Mouse (Mus musculus) hindbrain, postnatal 0 days (tissue): ENCODE results near the gene Rfc4. TPM values are rescaled to one million over a fixed set of nuclear protein-coding genes. Genes with fewer than 3 reads are reported as not detected.
"Not testable (repeated sequence)": the region's sequence is repeated elsewhere in the genome, so short reads cannot be mapped to it uniquely, and the experiment has no call there.

Experiments
- ATAC-seq: fragments of 200-750 bp; cut with Nextera tagmentation; 2 replicates; pipeline ENCODE4 v1.8.0; 2017; ENCODE audit warnings: mild to moderate bottlenecking, moderate TSS enrichment, moderate library complexity
- DNase-seq: peaks from one replicate; pipeline ENCODE4 v3.0.0-alpha.2; 2015; ENCODE audit warnings: low spot score
- H3K27ac ChIP-seq: fragments of 300-500 bp; sonication (generic); 2 replicates; pipeline ENCODE4 v1.5.1; 2014; ENCODE audit warnings: mild to moderate bottlenecking
- H3K27me3 ChIP-seq: fragments of 300-500 bp; sonication (generic); 2 replicates; pipeline ENCODE4 v1.6.1; 2014; ENCODE audit warnings: low read length, mixed read lengths; ENCODE audit not compliant: insufficient read depth
- H3K36me3 ChIP-seq: fragments of 300-500 bp; sonication (generic); 2 replicates; pipeline ENCODE4 v1.6.1; 2014; ENCODE audit warnings: low read length, mixed read lengths; ENCODE audit not compliant: insufficient read depth
- H3K4me1 ChIP-seq: fragments of 300-500 bp; sonication (generic); 2 replicates; pipeline ENCODE4 v1.6.1; 2014; ENCODE audit warnings: antibody characterized with exemption, low read length, mixed read lengths; ENCODE audit not compliant: insufficient read depth
- H3K4me2 ChIP-seq: fragments of 300-500 bp; sonication (generic); 2 replicates; pipeline ENCODE4 v1.6.1; 2014; ENCODE audit warnings: low read depth, mild to moderate bottlenecking, low read length, moderate library complexity, mixed read lengths
- H3K4me3 ChIP-seq: fragments of 300-500 bp; sonication (generic); 2 replicates; pipeline ENCODE4 v1.5.1; 2014; ENCODE audit warnings: low read length
- H3K9ac ChIP-seq: fragments of 300-500 bp; sonication (generic); replicated peaks from 2 replicates; pipeline ENCODE4 v1.6.1; 2014; ENCODE audit warnings: mild to moderate bottlenecking, low read length, moderate library complexity, mixed read lengths
- H3K9me3 ChIP-seq: fragments of 300-500 bp; sonication (generic); 2 replicates; pipeline ENCODE4 v1.6.1; 2016; ENCODE audit warnings: low read length, mixed read lengths
- CTCF ChIP-seq: IDR thresholded peaks from 2 replicates; pipeline ENCODE4 v1.5.1; 2016; ENCODE audit warnings: antibody characterized with exemption, control low read depth, low read depth
- WGBS: fragments of 180-500 bp; shearing (Covaris S2); extraction: QIAGEN DNeasy Blood & Tissue Kit; methylation state at CpG from one replicate; pipeline ENCODE4 v1.1.7; 2014; 5-methylcytosine and 5-hydroxymethylcytosine counted together
- polyA plus RNA-seq: library from polyadenylated mRNA; unstranded; fragments of >200 nt; fragmentation: Nextera tagmentation; extraction: Ambion mirVana; gene quantifications from 2 replicates; pipeline ENCODE4 v1.2.1, GENCODE M21; 2015
- total RNA-seq: library from RNA; depleted of rRNA; stranded (reverse); fragments of >200 nt; gene quantifications from 2 replicates; pipeline ENCODE4 v1.2.3, GENCODE M21; 2014

The Rfc4 gene
- total and polyA plus RNA-seq, 2 experiments from 2014 or later = 22.1 to 31.6 TPM

DNA sequence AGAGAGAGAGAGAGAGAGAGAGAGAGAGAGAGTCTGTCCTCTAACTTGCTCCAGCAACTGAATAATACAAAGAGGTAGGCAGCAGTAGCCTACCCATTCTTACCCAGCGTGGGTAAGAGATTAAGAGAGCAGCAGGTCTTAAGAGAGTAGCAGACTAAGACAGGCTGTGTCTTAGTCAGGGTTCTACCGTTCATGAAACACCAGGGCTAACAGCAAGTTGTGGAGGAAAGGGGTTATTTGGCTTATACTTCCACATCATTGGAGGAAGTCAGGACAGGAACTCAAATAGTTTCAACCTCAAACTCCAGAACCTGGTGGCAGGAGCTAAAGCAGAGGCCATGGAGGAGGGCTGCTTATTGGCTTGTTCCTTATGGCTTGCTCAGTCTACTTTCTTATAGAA lies 23.7 kb downstream of the Rfc4 start:
- Histone ChIP-seq H3K9ac (no peak overlapping the region), H3K27me3 (no peaks in the 10 kb centered on the region), H3K36me3 (no peaks in the 10 kb centered on the region), H3K4me3 (no peak overlapping the region), H3K27ac (no peak overlapping the region), H3K4me2 (no peak overlapping the region), H3K9me3 (no peaks in the 10 kb centered on the region), H3K4me1 (peaks cover 6% of the 10 kb centered on the region)
- no peak for TF ChIP-seq CTCF
- DNase-seq (no peak), ATAC-seq (no peak)
- 68% methylated on average over 2 of the region's 2 CpGs for WGBS

GRCm38 (mm10) chr16:23103038-23103745 lies 24.3 kb downstream of the Rfc4 start:
- Histone ChIP-seq H3K27me3 (no peaks in the 10 kb centered on the region), H3K27ac (no peak overlapping the region), H3K9ac (0 out of 2 replicates have a peak overlapping the region, but pooled peaks have one; percentile 24), H3K4me1 (peaks cover 6% of the 10 kb centered on the region), H3K9me3 (no peaks in the 10 kb centered on the region), H3K4me3 (peak overlapping the region; percentile 13; the same call in 1 of the 2 replicates), H3K36me3 (no peaks in the 10 kb centered on the region), H3K4me2 (peak overlapping the region; percentile 44)
- no peak for ATAC-seq
- no peak for DNase-seq
- WGBS = 41% methylated on average over 17 of the region's 17 CpGs
- no peak for TF ChIP-seq CTCF

DNA sequence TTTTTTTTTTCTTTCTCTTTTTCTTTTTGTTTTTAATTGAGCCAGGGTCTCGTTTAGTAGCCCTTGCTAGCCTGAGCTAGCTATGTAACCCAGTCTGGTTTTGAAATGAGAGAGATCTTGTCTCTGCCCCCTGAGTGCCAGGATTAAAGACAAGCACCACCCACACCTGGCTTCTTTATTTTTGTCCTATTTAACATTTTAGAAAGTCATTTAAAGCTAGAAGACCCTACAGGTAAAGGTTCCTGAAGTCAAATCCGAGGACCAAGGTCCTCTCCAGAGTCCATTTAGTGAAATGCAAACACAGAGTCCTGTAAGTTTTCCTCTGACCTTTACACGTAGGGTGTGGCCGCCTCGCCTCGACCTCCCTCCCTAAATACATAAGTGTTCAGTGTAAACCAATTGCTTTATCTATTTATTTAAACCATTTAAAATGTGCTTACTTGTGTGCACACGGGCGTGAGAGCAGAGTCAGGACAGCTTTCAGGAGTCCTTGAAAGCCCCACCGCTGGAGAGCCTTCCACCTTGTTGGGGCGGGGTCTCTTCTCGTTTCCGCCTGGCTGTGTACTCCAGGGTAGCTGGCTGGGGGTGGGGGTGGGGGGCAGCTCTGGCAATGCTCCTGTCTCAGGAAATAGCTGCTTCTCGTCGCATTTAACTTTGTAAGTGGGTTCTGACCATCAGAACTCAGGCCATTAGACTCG lies 25.0 kb downstream of the Rfc4 start:
- DNase-seq = no peak
- H3K4me1 ChIP-seq = peaks cover 6% of the 10 kb centered on the region
- H3K9ac ChIP-seq = 0 out of 2 replicates have a peak overlapping the region, but pooled peaks have one; percentile 24
- peak overlapping the region; percentile 44 for H3K4me2 ChIP-seq
- 17% methylated on average over 15 of the region's 15 CpGs for WGBS
- no peak for ATAC-seq
- TF ChIP-seq CTCF = no peak
- no peaks in the 10 kb centered on the region for H3K36me3 ChIP-seq
- no peaks in the 10 kb centered on the region for H3K9me3 ChIP-seq
- H3K27ac ChIP-seq = no peak overlapping the region
- H3K4me3 ChIP-seq = peak overlapping the region; percentile 13; the same call in 1 of the 2 replicates
- no peaks in the 10 kb centered on the region for H3K27me3 ChIP-seq

- H3K4me2 ChIP-seq = peak overlapping the region; percentile 60
- ATAC-seq (no peak), DNase-seq (no peak)
- H3K27ac ChIP-seq = no peak overlapping the region
- H3K27me3 ChIP-seq = no peaks in the 10 kb centered on the region
- no peaks in the 10 kb centered on the region for H3K36me3 ChIP-seq
- H3K9me3 ChIP-seq = no peaks in the 10 kb centered on the region
- 15% methylated on average over 10 of the region's 10 CpGs for WGBS
- H3K9ac ChIP-seq = no peak overlapping the region
- H3K4me3 ChIP-seq = no peak overlapping the region
- H3K4me1 ChIP-seq = peaks cover 6% of the 10 kb centered on the region
- TF ChIP-seq CTCF = no peak
These were observed 26.9 kb downstream of the Rfc4 start for GRCm38 (mm10) chr16:23100613-23101012.

DNA sequence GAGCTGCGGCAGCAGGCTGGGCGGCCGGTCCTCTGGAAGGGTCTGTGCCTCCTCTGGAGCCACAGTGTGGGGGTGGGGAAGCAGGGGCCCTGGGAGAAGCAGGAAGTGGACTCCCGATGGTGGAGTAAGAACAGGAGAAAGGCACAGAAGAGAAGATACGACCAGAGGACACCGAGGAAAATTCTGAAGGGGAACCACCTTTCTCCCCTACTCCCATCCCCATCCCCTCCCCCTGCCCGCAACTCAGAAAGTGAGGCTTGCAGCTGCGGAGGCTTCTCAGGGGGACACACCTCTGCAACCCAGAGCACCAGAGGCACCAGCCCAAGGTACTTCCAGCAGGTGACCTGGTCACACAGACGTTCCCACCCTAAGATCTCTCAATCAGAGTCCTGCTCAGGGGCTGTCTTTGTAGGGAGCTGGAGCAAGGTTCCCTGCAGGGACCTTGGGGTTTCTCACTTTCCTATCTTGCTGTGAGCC lies 27.4 kb downstream of the Rfc4 start:
- no peaks in the 10 kb centered on the region for H3K27me3 ChIP-seq
- H3K27ac ChIP-seq = no peak overlapping the region
- peak overlapping the region; percentile 60 for H3K4me2 ChIP-seq
- H3K4me3 ChIP-seq = peak overlapping the region; percentile 23
- 4% methylated on average over 9 of the region's 9 CpGs for WGBS
- ATAC-seq (peak; percentile 28; the same call in 1 of the 2 replicates), DNase-seq (peak; percentile 27)
- peaks cover 6% of the 10 kb centered on the region for H3K4me1 ChIP-seq
- H3K36me3 ChIP-seq = no peaks in the 10 kb centered on the region
- TF ChIP-seq CTCF = no peak
- no peaks in the 10 kb centered on the region for H3K9me3 ChIP-seq
- H3K9ac ChIP-seq = peak overlapping the region; percentile 44

DNA sequence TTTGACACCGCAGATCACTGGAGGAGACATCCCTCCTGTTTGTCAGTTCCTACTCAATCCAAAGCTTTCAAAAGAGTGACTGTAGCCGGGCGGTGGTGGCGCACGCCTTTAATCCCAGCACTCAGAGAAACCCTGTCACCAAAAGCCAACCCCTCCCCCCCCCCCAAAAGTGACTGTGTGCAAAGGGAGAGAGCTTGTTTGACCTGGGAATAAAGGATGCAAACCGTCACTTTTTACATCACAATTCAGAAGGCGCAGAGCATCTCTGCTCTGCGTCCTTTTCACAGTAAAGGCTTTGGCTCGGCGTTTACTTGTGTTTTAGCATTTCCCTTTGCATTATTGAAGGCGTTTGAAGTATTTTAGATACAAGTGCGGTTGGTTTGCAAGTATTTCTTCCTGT lies 27.9 kb downstream of the Rfc4 start:
- no peak for TF ChIP-seq CTCF
- H3K9me3 ChIP-seq = no peaks in the 10 kb centered on the region
- H3K36me3 ChIP-seq = no peaks in the 10 kb centered on the region
- H3K27ac ChIP-seq = no peak overlapping the region
- peak overlapping the region; percentile 44 for H3K9ac ChIP-seq
- ATAC-seq (no peak), DNase-seq (no peak)
- H3K4me2 ChIP-seq = peak overlapping the region; percentile 60
- peaks cover 6% of the 10 kb centered on the region for H3K4me1 ChIP-seq
- 4% methylated on average over 12 of the region's 12 CpGs for WGBS
- H3K27me3 ChIP-seq = no peaks in the 10 kb centered on the region
- peak overlapping the region; percentile 23 for H3K4me3 ChIP-seq

DNA sequence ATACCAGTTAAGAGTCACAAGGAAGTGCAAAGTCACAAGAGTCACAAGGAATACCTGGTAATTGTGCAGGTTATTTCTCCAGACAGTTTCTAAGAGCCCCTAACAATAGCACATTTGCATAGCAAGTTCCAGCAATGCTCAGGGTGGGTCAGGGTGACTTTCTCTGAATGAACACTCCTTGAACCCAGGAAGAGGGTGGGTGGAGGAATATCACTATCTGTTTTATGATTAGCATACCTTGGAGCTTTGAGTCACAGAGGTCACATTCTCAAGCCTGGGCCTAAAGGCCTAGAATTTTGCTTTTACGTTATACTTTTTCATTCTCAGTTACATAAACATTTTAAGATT lies 29.5 kb downstream of the Rfc4 start:
- H3K4me2 ChIP-seq, H3K27ac ChIP-seq, H3K9me3 ChIP-seq, H3K36me3 ChIP-seq, H3K27me3 ChIP-seq, H3K4me3 ChIP-seq, DNase-seq, H3K4me1 ChIP-seq, ATAC-seq, H3K9ac ChIP-seq: not testable (repeated sequence)
- WGBS = 94% methylated on average over 1 of the region's 1 CpGs

DNA sequence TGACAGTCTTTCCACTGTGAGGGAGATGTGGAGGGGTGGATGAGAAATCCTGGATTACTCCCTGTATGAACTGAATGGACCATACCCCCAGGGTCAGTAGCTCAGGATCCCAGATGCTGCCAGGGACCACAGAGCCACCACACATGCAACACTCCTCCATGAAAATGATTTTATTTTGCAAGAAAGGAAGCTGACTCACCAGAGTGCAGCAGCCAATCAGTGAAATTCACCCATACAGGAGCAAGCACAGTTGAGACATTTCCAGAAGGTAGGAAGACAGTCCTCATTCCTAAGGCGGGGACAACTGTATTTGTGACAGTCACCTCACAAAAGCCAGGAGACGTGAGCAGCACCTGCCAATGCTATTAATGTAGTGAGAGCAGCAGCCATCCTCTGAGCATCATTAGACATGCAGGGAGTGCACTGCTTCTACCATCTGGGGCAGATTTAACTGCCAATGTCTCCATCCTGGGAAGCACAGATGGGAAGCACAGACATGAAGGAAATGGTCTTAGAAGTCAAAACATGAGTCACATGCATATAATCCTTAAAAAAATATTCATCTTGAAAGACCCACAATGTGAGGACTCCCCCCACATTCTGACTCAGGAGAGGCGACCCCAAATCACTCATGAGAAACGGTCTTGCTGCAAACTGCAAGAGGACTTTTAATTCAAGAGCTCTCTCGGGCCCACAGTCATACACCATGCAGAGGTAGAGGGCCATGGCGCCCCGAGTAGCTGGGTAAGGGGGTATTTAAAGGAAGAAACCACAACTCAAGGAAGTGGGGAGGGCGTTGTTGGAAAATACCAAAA lies 30.0 kb downstream of the Rfc4 start:
- 82% methylated on average over 8 of the region's 8 CpGs for WGBS
- H3K9me3 ChIP-seq, H3K4me1 ChIP-seq, H3K4me3 ChIP-seq, H3K27me3 ChIP-seq, DNase-seq, H3K36me3 ChIP-seq, H3K27ac ChIP-seq, H3K9ac ChIP-seq, H3K4me2 ChIP-seq: not testable (repeated sequence)
- ATAC-seq = 0 out of 2 replicates have a peak, but pooled peaks have one; percentile 4

DNA sequence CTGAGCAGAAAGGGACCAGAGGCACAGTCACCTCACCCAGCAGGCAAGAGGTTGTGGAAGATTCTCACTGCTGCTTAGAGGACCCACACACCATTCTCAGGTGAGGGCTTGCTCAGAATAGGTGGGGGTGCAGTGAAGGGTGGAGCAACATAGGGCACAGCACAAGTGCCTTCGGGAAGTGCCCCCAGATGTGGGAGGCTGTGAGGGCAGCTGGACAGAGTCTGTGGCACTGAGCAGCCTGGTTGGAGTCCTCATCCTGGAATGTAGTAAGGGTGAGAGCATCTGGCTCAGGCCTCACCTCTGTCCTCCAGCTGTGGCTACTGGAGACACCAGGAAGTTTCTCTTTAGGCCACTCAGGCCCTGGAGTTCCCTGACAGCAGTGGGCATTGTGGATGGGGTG lies 30.7 kb downstream of the Rfc4 start:
- WGBS = 85% methylated on average over 1 of the region's 1 CpGs
- H3K27ac ChIP-seq, DNase-seq, H3K4me1 ChIP-seq, H3K4me2 ChIP-seq, H3K9ac ChIP-seq, H3K4me3 ChIP-seq, H3K27me3 ChIP-seq, H3K9me3 ChIP-seq, H3K36me3 ChIP-seq: not testable (repeated sequence)
- ATAC-seq = peak; percentile 24; the same call in 1 of the 2 replicates
